Mouse (Mus musculus) CD8-positive naive resting alpha-beta T cell, adult 57 days (primary cell): ENCODE data around the gene Cacnb2. TPM values are rescaled to one million over a fixed set of nuclear protein-coding genes. Genes with fewer than 3 reads are reported as not detected.

Experiments used
- total RNA-seq: library from RNA; stranded (reverse); gene quantifications from one replicate; pipeline ENCODE4 v1.2.4, GENCODE M21; 2023

The Cacnb2 gene
- 0.34 TPM for total RNA-seq

DNA sequence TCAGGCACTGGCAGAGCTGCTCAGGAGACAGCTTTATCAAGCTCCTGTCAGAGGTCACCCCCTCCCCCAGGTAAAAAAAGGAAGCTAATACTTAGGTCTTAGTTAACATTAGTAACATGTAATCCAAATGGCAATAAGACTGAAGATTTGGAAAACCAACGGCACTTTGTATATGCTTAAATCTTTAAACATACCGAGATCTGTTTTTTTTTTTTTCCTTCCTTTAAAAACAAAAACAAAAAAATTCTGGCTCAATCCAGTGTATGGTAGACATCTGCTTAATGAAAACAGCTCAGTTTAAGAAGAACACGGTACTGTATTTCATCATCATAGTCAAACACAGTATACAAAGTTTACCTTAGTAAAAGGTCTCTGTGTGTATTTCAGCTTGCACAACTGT lies at the start of gene Cacnb2:
Cacnb2 (plus strand) TSS at position 301 of the 400 bp plus-strand sequence.

Other genes with a start within 250 kb of the Cacnb2 start
- not detected for gene Slc39a12, start 214.8 kb upstream of the Cacnb2 start, total RNA-seq